Mouse (Mus musculus) erythroblast, embryonic 14.5 days (primary cell): Measurements from ENCODE around the gene Gm12394.

ENCODE experiments used
- GATA1 ChIP-seq: IDR thresholded peaks from 2 replicates; pipeline ENCODE4 v1.6.1; 2012; ENCODE audit warnings: low read length, inconsistent platforms, mixed read lengths
- TAL1 ChIP-seq: IDR thresholded peaks from 3 replicates; pipeline ENCODE4 v1.6.1; 2012; ENCODE audit warnings: low read length, inconsistent platforms, mixed read lengths

- TF ChIP-seq GATA1 (no peak), TAL1 (no peak)
These were observed 46.2 kb upstream of the Gm12394 start for GRCm38 (mm10) chr4:42902730-42903129.
